Mouse (Mus musculus) 3134 (cell line): Measurements from ENCODE around the gene Ppp1r2.

Source experiments
- DNase-seq: peaks from one replicate; pipeline ENCODE4 v3.0.0-alpha.2; 2011; ENCODE audit warnings: low spot score; ENCODE audit not compliant: insufficient read length; ENCODE audit errors: extremely low read depth

The Ppp1r2 gene

GRCm38 (mm10) chr16:31290751-31291365 is 15.8 kb upstream of the Ppp1r2 start:
- DNase-seq = peak; percentile 80

DNA sequence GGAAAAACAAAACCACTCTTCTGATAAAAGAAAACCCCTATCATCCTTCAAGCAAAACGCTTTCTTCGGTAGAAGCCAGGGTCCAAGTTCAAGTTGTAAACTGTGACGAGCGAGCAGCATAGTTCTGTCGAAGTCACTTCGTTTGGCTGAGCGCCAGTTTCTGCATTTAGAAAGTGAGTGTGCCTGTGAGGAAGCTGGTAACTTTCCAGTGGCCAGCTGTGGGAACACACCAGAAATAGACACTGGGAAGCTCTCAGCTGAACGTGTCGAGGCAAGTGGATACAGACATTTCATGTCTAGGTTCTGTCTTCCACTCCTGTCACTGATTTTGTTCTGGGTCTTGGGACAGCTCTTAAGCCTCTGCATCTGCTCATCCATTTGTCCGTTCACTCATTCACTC is 15.2 kb upstream of the Ppp1r2 start:
- DNase-seq = no peak

- DNase-seq = no peak
These were observed 12.6 kb upstream of the Ppp1r2 start for GRCm38 (mm10) chr16:31287712-31288111.

GRCm38 (mm10) chr16:31286801-31287488 is 11.9 kb upstream of the Ppp1r2 start:
- no peak for DNase-seq

GRCm38 (mm10) chr16:31281981-31282380 is 6.9 kb upstream of the Ppp1r2 start:
- no peak for DNase-seq

DNA sequence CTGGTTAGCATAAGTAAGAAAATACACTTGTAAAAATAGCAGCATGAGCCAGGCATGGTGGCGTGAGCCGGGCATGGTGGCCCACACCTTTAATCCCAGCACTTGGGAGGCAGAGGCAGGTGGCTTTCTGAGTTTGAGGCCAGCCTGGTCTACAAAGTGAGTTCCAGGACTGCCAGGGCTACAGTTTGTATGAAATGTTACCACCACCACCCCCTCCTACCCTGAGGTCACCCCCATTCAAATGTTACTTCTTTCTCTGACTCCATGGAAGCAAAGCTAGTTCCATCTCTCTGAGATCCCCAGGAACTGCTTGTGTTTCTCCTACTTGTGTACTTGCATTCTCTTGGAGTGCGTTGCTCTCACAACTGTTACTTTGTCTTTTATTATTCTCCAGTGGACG is 5.1 kb upstream of the Ppp1r2 start:
- DNase-seq = no peak

DNA sequence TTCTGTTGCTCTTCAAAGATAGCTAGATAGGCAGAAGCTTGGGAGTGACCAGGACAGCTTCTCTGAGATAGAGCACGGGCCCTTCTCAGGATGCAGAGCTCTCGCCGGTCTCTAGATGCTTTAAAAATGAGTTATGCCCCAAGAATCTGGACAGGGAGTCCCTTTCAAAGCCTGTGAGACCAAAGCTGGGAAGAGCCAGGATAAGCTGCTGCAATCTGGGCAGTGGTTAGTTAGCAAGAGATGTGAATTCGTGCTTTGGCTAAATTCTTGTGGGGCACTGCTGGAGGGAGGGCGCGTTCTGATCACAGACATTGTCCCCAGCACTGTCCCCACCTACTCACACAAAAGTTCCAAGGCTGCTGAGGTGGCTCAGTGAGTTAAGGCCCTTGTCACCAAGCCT is 3.5 kb upstream of the Ppp1r2 start:
- no peak for DNase-seq

DNA sequence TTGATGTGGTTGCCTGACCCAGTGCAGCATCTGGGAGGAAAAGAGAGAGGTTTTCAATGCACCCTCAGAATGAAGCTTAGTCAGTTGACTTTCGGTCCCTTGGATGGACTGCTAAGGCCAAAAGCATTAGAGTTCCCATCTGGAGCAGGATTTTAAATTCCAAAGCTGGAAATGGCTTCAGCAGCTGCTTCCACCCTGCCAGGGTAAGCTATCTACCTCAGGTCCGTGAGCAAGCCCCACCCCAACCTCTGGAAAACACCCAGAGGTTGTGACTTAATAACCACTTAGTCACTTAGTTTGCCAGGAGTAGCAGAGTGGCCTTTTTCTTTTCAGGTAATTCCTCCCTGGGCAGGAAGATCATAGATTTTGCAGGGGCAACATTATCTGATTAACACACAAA is 3.0 kb upstream of the Ppp1r2 start:
- DNase-seq = no peak

- no peak for DNase-seq
These were observed 1.9 kb upstream of the Ppp1r2 start for GRCm38 (mm10) chr16:31276962-31277361.

DNA sequence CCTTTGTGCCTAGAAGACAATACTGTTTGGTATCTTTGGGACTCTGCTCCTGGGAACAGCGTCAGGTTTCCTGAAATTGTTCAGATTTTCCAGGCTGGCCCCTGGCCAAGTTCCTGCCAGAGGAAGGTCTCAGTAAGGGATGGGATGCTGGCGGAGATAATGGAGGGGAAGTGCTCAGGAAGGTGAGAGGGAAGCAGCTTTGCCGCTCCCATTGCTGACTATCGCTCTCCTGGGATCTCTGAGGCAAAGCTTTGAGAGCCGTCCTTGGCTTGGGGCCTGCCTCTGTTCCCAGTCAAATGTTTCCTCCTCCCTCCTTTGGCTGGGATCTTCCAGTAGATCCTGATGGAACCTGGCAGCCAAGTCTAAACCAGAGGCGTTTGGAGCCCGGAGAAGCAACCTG is 1.5 kb upstream of the Ppp1r2 start:
- no peak for DNase-seq

- no peak for DNase-seq
These were observed 993 bp downstream of the Ppp1r2 start for GRCm38 (mm10) chr16:31274084-31274483.

DNA sequence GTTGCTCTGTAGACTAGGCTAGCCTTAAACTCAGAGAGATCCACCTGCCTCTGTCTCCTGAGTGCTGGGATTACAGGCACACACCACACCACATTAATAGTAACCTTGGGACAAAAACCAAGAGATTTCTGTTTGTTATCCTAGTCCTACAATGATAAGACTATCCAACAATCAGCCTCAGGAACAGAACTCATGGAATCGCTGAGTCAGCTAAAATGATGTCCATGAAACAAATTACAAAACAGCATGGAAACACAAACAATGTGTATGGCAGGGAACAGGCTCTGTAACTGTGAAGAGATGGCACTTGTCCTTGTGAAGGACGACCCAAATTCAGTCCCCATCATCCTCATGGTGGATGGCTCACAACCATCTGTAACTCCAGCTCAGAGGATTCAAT is 8.4 kb downstream of the Ppp1r2 start:
- no peak for DNase-seq

DNA sequence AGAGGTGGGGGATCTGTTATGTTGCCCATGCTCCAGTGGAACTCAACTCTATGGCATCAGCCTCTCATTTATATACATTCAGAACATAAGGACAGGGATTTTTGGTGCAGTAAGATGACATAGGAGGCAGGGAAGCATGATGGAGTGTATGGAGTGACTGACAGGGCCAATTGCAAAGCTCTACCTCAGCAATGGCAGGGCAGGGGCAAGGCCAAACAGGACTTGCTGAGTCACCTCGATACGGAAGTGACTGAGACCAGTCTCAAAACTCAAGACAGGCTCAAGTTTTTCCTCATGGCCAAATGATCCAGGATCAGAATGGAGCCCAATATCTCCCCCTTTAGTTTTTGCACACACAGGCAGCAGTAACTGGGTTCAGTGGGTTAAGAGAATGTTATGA is 18.9 kb downstream of the Ppp1r2 start:
- DNase-seq = no peak

GRCm38 (mm10) chr16:31255685-31256084 is 19.4 kb downstream of the Ppp1r2 start:
- DNase-seq = no peak

- DNase-seq = no peak
These were observed 25.7 kb downstream of the Ppp1r2 start for GRCm38 (mm10) chr16:31249401-31249800.

- DNase-seq = no peak
These were observed 26.4 kb downstream of the Ppp1r2 start for GRCm38 (mm10) chr16:31248717-31249116.

DNA sequence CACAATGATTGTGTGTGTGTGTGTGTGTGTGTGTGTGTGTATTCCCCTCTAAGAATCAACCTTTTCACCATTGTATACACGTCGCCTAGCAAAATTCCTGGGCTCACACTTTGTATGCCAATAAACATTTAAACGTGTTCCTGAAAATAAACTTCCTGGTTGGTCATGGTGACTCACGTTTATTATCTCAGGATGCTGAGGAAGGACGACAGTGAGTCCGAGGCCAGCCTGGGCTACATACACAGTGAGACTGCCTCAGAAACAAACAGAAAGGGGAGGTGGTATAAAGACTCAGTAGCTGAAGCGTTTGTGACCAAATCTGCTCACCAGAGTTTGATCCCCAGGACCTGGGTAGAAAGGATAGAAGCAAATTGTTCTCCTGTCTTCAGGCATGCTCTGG is 27.6 kb downstream of the Ppp1r2 start:
- no peak for DNase-seq

DNA sequence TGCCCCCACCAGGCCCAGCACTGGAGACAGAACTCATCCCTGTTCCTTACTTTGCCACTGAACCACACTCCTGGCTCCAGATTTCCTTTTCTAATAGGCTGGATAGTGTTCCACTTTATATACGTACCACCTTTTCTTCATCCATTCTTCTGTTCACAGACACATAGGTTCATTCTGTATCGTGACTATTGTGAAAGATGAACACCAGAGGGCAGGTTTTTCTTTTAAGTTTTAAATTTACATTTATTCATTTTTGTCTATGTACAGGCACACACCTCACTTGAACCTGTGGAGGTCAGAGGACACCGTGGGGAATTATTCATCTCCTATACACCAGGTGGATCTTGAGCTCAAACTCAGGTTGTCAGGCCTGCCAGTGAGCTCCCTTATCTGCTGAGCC is 31.0 kb downstream of the Ppp1r2 start:
- no peak for DNase-seq

DNA sequence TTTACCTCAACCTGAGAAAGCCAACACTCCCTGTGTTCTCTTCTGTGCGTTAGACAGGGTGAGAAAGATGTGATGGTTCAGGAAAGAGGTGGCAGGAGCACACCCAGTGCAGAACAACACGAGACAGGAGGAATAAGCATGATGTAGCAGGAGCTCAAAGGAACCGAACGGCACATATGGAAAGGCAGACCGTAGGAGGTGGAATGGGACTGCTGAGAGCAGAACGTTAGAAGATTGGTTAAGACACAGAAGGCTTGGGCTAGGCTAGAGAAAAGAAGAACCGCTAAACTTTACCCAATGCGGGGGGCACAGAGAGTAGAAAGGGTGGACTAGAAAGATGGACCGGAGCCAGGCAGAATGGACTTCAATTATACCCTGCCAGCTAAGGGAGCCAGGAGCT is 33.6 kb downstream of the Ppp1r2 start:
- no peak for DNase-seq

DNA sequence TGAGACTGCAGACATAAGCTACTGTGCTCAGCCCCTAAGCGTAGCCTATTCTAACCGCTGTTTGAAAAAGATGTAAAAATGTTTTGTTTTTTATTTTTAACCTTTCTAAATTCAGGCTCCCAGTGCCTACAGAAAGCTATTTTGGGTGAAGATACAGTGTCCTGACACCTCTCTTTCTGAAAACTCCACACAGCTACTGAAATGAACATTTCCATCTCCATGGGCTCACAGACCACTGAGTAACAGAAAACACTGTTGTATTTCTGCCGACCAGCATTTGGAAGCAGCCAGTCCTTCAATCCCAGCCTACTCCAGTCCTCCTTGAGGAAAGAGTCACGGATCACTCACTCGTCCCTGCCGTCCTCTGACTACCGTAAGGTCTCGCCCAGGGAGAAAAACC is 34.5 kb downstream of the Ppp1r2 start:
- no peak for DNase-seq

GRCm38 (mm10) chr16:31238281-31238680 is 36.8 kb downstream of the Ppp1r2 start:
- no peak for DNase-seq

DNA sequence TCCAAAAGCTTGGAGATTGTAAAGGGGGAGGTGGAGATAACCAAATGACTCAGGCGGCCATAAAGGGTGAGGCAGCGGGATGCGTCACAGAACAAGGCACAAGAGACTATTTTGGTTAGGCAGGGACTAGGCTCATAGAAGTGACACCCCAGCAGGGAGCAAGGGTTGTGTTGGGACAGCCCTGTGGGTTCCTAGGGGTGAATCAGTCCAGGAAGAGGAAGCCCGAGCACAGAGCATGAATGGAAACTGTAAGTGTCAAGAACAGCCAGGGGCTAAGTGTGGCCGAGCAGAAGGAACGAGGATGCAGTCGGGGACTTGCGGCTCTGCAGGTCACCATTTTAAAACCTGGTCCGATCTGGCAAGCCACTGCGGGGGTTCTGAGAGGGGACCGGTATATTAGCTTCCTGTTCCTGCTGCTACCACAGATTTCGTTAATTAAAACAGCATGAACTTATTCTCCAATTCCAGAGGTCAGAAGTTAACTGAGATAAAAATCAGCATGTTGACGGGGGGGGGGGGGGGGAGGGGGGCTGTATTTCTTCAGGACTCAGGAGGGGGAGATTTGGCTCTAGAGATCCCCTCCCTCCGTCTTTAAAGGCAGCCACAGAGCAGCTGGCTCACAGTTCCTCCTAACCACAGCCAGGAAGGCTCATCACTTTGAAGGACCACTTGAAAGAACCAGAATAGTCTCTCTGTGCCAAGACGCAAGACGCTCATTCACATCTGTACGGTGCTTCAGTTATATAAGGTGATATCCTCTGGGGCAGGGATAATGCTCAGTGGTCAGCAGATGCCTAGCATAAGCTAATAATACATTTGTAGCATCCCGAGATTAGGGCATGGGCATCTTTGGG is 39.4 kb downstream of the Ppp1r2 start:
- peak; percentile 78 for DNase-seq
